Mouse (Mus musculus): ENCODE measurements at regions not wholly inside any gene's neighbourhood (a gene's known extent, or its start where the extent isn't known, plus 50 kb on each side); places are given as distances from the start of the nearest gene placed in this dataset.

GRCm38 (mm10) chr11:113190520-113190919, 408.5 kb downstream of the Sox9 start:
- Histone ChIP-seq H3K4me3 (ENCODE audit: insufficient read depth, low read length) (no peak overlapping the region), H3K27ac (ENCODE audit: insufficient read depth, low read length) (no peak overlapping the region), H3K4me1 (ENCODE audit: control insufficient read depth, insufficient read depth, low read length) (no peaks in the 10 kb centered on the region)
- TF ChIP-seq POLR2A (IDR thresholded peaks at IDR 0.05; ENCODE audit: low read depth, low read length) (no peak), CTCF (IDR thresholded peaks at IDR 0.05; ENCODE audit: borderline replicate concordance, insufficient read depth, low read length) (no peak)

- Histone ChIP-seq H3K4me3 (ENCODE audit: insufficient read depth, low read length) (no peak overlapping the region), H3K27ac (ENCODE audit: insufficient read depth, low read length) (no peak overlapping the region), H3K4me1 (ENCODE audit: control insufficient read depth, insufficient read depth, low read length) (no peaks in the 10 kb centered on the region)
- no peak for TF ChIP-seq POLR2A (IDR thresholded peaks at IDR 0.05; ENCODE audit: low read depth, low read length)
- TF ChIP-seq CTCF (IDR thresholded peaks at IDR 0.05; ENCODE audit: borderline replicate concordance, insufficient read depth, low read length): no peak
Measured at GRCm38 (mm10) chr11:113191006-113191405, 409.0 kb downstream of the Sox9 start.

GRCm38 (mm10) chr11:113192086-113192856, 410.2 kb downstream of the Sox9 start:
- H3K27ac ChIP-seq (ENCODE audit: insufficient read depth, low read length): no peak overlapping the region
- no peaks in the 10 kb centered on the region for H3K4me1 ChIP-seq (ENCODE audit: control insufficient read depth, insufficient read depth, low read length)
- TF ChIP-seq CTCF (IDR thresholded peaks at IDR 0.05; ENCODE audit: borderline replicate concordance, insufficient read depth, low read length) (no peak), POLR2A (IDR thresholded peaks at IDR 0.05; ENCODE audit: low read depth, low read length) (no peak)
- H3K4me3 ChIP-seq (ENCODE audit: insufficient read depth, low read length): no peak overlapping the region

GRCm38 (mm10) chr11:113194144-113194827, 412.3 kb downstream of the Sox9 start:
- no peaks in the 10 kb centered on the region for H3K4me1 ChIP-seq (ENCODE audit: control insufficient read depth, insufficient read depth, low read length)
- TF ChIP-seq CTCF (IDR thresholded peaks at IDR 0.05; ENCODE audit: borderline replicate concordance, insufficient read depth, low read length) (no peak), POLR2A (IDR thresholded peaks at IDR 0.05; ENCODE audit: low read depth, low read length) (no peak)
- H3K4me3 ChIP-seq (ENCODE audit: insufficient read depth, low read length): no peak overlapping the region
- H3K27ac ChIP-seq (ENCODE audit: insufficient read depth, low read length): no peak overlapping the region

Measured in embryonic fibroblast, embryonic 13.5 days (primary cell).